Mouse (Mus musculus) lung, postnatal 14 days (tissue): ENCODE data around the gene Fstl1.

Source experiments
- DNase-seq: peaks from one replicate; pipeline ENCODE4 v3.0.0; 2021

Fstl1 gene

DNA sequence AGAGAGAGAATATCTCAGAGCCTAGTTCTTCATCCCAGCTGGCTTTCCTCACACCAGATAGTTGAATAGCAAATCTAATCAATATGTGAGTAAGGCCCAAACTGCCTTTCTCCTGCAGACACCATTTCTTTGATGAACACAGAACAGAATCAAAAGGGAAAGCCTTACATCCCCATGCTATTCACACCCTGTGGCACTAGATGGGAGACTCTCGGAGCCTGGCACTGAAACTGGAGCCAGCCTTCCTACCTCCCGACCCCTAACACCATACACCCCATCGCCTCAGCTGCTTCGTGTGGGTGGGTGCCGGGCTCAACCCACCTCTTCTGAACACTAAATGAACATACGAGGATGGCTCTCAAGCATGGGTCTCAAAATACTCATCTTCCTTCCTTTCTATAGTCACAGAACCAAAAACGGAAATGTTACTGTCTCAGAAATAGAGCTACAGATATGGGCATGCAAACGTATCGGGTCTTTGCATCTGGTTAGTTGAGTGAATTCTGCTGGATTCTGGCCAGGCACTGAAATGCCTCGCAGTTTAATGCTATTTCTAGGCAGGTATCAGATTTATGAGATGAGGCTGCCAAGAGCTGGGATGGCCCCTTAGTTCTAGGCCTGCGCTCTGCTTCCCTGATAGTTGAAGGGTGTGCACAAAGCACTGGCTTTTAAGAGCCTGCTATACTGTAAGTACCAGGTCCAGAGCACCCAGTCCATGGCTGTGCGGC, 48.3 kb downstream of the Fstl1 start:
- DNase-seq, result no peak

- DNase-seq, result no peak
These were observed 49.6 kb downstream of the Fstl1 start for GRCm38 (mm10) chr16:37826286-37826685.

DNA sequence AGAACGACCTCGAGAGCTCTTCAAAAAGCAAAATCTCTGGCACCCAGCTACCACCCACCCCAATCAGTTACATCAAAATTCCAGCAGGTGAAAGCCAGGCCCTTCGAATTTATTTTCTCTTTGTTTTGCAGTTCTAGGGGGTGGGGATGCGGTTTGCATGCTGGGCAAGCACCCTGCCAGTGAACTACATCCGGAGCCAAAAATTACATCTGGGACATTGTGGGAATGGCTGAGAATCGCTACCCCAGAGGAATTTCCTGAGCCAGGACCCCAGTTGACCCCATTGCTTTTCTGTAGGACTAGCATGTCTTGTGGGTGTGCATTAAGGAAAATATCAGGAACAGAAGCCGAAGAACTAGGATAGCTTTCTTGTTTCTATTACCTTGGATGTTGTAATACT, 54.4 kb downstream of the Fstl1 start:
- no peak for DNase-seq

DNA sequence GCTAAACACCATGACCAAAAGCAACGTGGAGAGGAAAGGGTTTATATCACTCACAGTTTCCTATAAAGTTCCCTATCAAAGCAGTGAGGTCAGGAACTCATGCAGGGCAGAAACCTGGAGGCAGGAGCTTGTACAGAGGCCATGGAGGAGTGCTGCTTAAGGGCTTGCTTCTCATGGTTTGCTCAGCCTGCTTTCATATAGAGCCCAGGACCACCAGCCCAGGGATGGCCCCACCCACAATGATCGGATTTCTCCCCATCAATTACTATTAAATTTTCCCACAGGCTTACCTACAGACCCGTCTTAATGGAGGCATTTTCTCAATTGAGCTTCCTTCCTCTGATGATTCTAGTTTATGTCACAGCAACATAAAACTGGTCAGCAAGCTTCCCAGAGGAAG, 60.9 kb downstream of the Fstl1 start:
- DNase-seq, result no peak

- DNase-seq, result no peak
These were observed 65.8 kb downstream of the Fstl1 start for GRCm38 (mm10) chr16:37842439-37842838.

- no peak for DNase-seq
These were observed 67.1 kb downstream of the Fstl1 start for GRCm38 (mm10) chr16:37843740-37844139.

- no peak for DNase-seq
These were observed 68.7 kb downstream of the Fstl1 start for GRCm38 (mm10) chr16:37845202-37845925.

GRCm38 (mm10) chr16:37847081-37847480, 70.4 kb downstream of the Fstl1 start:
- DNase-seq, result no peak

DNA sequence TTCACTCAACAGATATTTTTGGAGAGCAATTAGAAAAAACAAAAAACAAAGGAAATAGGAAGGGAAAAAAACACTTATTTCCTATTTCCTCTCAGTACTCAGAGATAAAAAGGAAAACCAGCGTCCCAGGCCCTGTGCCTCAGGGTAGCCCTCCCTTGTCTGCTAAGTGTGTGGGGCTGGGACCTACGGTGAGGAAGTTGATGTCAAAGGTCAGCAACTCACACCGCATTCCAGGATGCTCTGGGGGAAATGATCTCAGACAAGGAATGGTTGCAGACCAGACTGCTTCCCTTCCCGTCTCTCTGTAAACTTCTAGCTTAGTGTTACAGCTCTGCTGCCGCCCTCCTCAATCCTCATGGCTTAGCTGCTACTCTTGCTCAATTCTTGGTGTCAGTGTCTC, 74.7 kb downstream of the Fstl1 start:
- DNase-seq, result peak; percentile 48

- peak; percentile 35 for DNase-seq
These were observed 76.6 kb downstream of the Fstl1 start for GRCm38 (mm10) chr16:37853279-37853678.

- no peak for DNase-seq
These were observed 77.4 kb downstream of the Fstl1 start for GRCm38 (mm10) chr16:37854054-37854453.

DNA sequence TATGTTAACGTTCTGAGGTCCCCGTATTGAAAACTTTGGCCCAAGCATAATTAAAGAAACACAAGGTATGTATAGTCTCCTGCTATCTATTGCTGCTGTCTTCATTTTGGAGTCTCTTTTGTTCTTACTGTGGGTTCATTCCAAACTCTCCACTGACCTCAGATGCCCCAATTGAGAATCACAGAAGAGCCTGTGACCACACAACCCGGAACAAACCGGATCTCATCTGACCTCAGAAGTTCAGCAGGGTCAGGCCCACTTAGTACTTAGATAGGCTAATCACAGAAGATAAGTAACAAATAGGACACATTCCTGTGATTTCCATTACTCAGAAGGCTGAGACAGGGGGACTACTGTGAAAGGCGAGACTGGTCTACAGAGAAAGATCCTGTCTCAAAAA, 77.9 kb downstream of the Fstl1 start:
- no peak for DNase-seq

GRCm38 (mm10) chr16:37855583-37855982, 78.9 kb downstream of the Fstl1 start:
- DNase-seq, result no peak

DNA sequence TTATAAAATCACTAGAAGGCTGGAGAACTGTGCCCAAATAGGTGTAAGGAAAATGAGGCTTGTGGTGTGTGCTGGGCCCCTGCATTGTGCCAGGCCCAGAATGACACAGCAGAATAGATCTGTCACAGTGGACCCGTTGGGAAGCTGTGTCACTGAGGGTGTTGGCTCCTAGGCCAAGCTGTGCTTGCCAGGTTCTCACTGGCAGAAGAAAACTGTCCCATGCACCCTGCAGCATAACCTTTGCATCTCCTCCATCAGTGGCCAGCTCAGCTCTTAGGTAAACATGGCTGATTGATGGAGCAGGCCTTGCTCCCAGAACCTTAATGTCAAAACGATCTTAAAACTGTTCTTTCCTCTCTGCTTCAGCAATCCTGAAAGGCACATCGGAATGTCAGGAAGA, 79.7 kb downstream of the Fstl1 start:
- DNase-seq, result no peak

GRCm38 (mm10) chr16:37857495-37857894, 80.8 kb downstream of the Fstl1 start:
- no peak for DNase-seq

DNA sequence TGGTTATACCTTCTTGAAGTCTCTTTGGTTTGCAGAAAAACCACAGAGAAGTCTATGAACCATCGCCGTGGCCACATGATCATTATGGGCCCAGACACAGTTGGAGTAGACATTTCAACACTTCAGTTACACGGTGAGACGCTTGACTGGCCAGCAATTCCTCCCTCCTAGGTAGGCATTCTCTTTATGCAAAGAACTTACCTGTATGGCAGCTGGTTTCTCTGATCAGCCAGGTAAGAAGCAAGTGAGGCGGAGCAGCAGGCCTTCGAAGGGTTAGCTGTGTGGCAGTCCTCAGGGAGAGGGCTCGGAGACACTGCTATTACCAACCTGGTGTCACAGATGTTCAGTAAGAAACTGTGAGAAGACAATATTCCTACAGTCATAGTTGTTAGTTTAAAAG, 83.5 kb downstream of the Fstl1 start:
- DNase-seq, result no peak

GRCm38 (mm10) chr16:37861029-37861428, 84.4 kb downstream of the Fstl1 start, which contains the start of gene Gm36028:
Gm36028 (minus strand) TSS chr16:37861146.
- no peak for DNase-seq

DNA sequence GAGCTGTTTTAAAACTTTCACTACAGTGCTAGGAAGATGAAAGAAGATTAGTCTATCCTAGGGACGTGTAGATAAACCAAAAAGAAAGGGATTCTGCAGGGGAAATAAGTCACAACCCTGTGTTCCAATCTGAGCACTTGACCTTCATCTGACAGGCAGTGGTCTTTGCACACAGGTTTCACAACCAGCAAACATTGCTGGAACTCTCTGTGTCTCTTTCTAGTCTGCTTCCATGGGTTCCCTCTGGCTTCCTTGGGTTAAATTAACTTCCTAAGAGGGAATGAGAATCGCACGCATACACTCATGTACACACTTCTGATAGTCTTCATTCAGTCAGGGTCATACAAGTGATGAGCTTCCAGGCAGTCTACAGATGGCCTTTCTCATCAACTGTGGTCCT, 87.2 kb downstream of the Fstl1 start:
- no peak for DNase-seq

DNA sequence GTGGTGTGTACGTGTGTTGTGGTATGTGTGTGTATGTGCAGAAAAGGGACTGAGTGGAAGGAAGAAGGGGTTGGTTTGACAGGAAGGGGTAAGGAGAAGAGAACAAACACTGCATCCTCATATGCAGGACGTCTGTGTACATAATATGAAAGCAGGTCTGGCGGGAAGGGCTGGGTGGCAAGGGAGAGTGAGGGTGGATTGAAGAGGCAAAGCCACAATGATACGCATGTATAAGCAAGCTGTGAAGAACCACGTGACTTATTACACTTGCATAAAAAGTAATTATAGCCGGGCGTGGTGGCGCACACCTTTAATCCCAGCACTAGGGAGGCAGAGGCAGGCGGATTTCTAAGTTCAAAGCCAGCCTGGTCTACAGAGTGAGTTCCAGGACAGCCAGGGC, 89.2 kb downstream of the Fstl1 start:
- no peak for DNase-seq

GRCm38 (mm10) chr16:37867791-37868505, 91.3 kb downstream of the Fstl1 start, which contains the start of gene Lrrc58:
Lrrc58 (plus strand) TSS chr16:37868389.
- peak; percentile 83 for DNase-seq

DNA sequence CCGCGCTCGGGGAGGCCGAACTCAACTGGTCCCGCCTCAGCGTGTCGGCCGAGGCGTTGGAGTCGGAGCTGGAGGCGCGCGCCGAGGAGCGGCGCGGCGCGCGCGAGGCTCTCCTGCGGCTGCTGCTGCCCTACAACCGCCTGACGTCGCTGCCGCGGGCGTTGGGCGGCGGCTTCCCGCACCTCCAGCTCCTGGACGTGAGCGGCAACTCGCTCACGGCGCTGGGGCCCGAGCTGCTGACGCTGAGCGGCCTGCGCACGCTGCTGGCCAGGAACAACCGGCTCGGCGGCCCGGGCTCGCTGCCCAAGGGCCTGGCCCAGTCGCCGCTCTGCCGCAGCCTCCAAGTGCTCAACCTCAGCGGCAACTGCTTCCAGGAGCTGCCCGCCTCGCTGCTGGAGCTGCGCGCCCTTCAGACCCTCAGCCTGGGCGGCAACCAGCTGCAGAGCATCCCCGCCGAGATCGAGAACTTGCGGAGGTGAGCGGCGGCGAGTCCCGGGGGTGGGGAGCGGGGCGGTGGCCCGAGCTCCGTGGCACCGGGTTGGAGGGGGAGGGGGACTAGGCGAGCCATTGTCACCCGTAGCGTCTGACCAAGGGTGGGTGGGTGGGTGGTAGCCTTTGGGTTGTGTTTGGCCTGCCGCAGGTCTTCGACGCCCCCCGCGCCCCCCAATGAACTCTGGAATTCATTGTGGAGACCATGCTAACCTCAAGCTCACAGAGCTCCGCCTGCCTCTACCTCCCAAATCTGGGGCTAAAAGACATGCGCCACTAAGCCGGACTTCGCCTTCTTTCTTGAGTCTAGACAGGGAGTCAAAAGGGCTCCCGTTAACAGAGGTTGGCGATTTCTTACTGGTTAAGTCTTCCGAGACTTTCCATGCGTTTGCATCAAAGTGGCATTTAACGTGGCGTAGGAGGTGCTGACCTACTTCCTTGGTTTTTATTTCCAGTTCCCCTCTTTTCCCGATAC, 92.1 kb downstream of the Fstl1 start:
- peak; percentile 51 for DNase-seq

DNA sequence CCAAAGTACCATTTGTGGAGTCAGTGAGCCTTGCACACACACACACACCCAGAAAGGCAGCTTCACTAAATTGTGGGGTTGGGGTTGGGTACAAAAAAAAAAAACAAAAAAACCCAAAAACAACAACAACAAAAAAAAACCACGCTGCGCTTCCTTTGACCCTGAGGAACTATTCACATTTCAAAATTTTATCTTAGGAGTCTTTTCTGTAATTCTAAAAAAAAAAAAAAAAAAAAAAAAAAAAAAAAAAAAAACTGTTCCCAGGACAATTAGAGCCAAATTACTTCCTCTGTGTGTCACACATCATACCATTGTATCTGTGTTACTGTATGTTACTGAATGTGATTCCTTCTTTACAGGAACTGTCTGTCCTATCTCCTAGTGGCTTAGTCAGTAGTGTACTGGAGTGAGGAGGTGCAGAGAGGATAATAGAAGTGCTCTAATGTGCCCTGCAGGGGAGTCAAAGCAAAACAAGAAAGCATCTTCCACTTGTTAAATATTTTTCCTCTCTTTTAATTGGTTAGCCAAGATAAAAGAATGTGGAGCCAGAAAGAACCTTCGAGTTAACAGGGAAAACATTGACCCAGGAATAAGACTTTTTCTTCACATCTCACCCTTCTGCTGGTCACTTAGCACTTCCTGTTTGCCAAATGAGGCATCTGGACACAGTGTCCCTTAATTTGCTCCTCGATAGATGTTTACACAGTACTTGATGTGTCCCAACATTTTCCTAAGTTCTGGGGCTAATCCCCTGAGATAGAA, 93.0 kb downstream of the Fstl1 start:
- no peak for DNase-seq
